Mouse (Mus musculus): ENCODE data around the gene Phc2. TPM values are rescaled to one million over a fixed set of nuclear protein-coding genes. Genes with fewer than 3 reads are reported as not detected.
"Not testable (repeated sequence)": the region's sequence is repeated elsewhere in the genome, so short reads cannot be mapped to it uniquely, and the experiment has no call there.

Gene Phc2
- polyA plus RNA-seq, 3 experiments from 2014 or later = 9.9 to 16.1 (median 15.0) TPM

DNA sequence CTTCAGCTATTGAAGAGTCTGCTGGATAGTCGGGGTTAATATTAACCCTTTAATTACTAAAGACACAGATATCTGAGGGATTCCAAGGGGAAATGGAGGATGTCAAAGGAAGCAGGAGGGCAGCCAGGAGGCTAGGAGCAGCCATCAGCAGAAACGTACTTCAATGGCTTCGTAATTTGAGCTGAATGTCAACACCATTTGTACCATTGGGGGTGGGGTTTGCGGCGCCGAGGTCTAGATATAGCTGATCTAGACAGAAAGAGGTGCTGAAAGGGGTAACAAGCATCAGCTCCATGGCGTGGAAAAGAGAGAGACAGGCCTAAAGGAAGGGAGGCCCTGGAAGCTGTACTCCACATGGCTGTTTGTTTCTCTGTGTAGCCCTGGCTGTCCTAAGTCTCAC, 7.7 kb upstream of the Phc2 start:
- no peak for ATAC-seq

DNA sequence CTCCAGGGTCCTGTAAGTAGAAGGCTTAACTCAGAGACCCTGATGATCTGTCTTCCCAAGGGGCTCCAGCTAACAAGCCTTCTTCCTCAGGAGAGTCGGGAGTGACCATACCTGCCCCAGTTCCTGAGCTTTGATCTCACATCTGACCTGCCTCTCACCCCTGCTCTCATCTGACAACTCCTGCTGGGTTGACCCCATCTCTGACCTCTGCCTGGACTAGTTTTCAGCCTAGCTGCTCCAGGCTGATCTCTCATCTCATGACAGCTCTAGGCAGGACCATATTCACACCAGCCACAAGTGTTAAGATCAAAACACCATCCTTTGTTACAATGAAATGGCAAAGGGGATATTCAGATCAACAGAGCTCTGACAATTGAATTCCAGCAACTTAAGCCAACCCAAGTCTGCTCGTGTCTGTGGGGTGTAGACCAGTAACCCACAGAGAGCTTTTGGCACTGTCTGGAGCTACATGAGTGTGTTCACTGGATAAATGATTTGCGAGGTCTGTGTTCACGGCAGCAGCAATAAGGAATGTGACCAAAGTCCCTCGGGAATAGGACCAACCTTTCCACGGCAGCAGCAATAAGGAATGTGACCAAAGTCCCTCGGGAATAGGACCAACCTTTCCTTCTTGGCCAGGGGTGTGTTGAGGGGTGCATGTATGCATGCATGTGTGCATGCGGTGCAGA, 5.8 kb upstream of the Phc2 start:
- no peak for ATAC-seq

DNA sequence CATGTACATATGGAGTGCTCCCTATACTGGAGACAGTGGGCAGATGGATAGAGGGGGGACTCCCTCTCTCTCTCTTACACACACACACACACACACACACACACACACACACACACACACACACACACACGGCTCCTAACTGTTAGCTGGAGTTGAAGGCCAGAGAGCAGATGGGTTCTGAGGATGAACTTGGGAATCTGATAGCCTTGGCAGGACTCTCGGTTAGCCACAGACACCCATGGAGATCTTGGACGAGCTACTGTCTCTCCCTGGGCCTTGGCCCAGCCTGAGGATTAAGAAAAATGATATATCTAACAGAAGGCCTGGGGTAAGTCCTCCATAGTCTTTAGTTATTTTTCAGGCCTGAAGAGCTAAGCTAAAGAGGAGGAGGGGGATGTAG, 3.0 kb upstream of the Phc2 start:
- no peak for ATAC-seq

DNA sequence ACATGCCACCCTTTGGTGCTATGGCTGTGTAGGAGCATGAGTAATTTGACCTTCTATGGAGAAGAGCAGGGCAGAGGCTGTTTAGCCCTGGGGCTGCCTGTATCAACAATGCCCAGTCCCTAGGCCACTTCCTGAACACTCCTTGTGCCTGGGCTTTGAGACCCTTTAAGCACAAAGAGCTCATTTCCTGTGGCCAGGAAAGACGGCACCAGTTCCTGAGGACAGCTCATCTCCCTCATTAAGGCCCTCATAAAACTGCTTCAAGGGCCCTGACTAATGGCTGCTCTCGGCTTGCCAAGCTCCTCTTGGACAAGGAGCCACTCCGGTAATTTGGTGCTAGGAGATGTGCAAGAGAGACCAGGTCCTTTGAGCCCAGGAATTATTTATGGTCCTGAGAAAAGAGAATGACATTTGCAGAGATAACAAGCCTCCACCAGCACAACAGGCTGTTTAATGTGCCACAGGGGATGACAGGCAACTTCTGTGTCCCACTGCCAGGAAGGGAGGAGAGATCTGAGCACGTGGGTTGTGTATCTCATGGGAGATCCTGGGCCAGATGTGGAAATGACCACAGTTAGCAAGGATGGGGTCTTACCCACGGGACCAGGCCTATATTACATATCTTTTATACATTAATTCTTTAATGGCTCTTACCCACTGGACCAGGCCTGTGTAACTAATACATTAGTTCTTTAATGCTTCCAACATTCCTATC, 1.8 kb upstream of the Phc2 start:
- no peak for ATAC-seq

DNA sequence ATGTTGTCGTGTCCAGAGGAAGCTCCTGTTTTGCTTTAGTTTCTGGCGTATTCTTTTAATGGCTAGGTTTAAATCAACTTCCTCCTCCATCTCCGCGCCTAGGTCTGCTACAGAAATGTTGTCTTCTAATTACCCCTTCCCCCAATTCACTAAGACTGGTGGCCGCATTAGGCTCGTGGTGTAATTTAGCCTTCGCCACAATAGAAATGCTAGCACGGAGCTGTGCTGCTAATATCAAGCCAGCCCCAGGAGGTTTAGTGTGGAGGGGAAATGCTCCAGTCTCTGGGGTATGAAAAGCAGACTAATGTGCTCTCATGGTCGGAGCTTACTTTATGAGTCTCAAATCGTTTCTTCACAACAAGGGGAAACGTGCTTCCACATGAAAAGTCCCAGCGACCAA, 944 bp downstream of the Phc2 start:
- ATAC-seq = no peak

DNA sequence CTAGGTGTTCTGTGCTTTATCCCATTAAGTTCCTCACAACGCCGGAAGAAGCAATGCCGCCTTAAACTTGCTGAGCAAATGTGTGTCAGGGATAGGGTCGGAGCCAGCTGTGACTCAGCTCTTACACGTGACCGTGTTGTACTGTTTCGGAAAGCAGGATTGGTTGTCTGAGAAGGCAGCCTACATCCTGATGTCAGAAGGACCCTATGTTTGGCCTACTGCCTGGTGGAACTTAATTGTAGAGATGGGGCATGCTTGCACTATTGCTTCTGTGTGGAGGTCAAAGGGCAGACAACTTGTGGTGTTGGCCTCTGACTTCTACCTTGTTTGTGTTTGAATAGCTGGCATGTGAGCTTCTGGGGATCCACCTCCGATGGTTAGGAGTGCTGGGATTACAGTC, 5.7 kb downstream of the Phc2 start:
- ATAC-seq = no peak

DNA sequence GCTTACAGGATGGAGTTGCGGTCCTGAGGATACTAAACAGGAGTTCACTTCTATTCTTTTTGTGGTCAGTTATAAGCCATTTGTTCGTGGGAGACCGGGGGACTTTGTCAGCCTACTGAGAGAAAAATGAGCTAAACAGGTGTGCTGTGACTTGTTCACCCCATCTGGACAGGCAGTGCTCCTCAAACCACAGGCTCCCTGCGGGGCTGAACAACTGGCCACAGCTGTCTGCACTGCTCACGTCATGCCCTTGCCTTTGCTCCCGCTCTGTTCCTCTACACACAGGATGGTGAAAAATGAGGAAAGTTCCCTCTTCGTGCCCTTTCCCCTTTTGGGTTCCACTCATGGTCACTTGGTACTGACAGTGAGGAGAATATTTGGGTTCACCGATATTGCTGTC, 6.6 kb downstream of the Phc2 start:
- ATAC-seq = no peak

DNA sequence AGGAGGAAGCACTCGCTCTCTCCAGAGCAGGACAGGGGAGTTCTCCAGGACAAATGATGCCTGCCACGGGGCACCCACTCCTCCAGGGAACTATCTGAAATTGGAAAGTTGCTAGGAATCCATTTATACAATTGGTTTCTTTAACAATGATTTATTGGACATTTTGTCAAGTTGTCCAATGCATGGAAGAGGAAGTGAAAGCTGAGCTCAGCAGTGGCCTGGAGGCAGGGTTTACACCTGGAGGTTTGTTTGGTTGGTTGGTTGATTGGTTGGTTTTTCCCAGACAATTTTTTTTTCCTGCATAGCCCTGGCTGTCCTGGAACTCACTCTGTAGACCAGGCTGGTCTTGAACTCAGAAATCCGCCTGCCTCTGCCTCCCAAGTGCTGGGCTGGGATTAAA, 9.5 kb downstream of the Phc2 start:
- ATAC-seq = no peak

DNA sequence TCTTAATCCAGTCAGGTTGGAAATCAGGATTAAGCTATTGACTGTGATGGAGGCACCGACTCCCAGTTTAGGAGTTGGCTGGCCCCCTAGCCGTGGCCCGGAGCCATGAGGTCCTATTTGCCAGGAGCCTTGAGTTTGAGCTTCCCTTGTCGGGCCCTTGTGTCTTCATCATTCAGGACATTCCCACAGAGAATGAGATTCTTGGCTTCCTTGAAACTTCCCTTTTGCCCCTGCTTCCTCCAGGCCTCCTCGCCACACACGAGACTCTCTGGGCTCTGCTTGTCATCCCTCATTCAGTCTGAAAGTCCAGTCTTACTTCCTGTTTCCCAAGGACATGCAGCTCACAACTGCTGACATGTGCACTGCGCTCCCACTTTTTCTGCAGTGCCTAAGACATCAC, 11.9 kb downstream of the Phc2 start:
- not testable (repeated sequence) for ATAC-seq

DNA sequence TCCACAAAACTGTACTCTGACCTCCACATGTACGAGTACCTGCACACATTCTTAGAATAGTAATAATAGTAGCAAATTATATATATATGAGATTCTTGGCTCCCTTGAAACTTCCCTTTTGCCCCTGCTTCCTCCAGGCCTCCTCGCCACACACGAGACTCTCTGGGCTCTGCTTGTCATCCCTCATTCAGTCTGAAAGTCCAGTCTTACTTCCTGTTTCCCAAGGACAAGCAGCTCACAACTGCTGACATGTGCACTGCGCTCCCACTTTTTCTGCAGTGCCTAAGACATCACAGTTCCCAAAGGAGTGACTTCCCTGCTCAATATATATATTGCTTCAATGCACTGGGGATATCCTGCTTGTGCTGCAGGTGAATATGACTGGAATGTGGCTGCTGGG, 12.7 kb downstream of the Phc2 start:
- not testable (repeated sequence) for ATAC-seq

DNA sequence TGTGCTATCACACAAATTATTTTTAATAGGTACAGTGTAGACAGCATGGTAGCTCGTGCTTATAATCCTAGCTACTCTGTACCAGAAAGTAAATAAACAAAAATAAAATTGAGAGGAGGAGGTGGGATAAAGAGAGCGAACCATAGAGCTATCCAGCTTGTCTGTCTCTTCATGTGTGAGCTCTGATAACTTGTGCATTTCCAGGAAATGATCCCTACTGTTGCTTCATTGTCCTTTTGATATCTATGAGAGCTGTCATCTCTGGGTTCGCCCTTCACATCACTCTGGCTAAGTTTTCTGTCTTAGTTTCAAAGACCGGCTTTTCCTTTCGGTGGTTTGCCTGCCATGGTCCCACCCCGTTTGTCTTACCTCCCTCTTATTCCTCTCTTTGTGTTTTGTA, 14.7 kb downstream of the Phc2 start:
- ATAC-seq = no peak

DNA sequence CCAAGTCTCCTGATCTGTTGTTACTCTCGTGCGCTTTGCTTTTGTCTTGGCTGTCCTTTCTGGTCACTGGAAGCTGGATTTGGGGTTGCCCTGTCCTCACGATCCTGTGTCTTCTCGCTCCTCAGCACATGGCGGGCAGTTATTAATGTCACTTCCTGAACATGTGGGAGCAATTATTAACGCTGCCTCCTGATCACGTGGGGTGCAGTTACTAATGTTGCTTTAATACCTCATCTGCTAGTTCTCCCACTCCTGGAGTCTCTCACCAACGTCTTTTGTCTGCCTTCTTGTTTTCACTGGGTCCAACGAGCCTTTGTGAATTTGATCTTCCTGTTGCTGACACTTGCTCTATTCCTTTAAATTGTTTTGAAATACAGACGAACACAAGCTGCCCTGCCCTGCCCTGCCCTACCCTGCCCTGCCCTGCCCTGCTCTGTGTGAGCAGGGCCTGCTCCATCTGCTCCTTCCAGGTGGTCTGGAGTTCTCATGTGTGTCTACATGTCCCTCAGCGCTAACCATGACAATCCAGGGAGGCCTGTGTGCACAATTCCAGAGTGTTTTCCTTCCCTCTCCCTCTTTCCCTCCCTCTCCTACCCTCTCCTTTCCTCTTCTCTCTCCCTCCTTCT, 16.2 kb downstream of the Phc2 start:
- ATAC-seq = no peak

DNA sequence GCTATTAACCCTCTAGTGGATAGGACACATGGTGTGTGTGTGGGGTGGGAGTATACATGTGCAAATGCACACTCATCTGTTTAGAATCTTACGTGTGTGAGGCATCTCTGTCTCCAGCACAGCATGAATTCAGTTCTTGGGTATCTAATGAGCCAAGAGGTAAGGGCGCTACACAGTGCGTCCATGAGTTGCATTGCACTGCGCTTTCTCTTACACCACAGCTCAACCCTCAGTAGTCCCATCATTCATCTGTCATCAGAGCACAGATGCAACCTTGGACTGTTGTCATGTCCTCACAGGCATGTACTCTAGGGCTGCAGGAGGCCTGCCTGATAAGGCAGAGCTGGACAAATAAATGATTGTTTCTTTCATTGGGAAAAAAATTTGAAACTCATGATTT, 18.0 kb downstream of the Phc2 start:
- ATAC-seq = no peak

DNA sequence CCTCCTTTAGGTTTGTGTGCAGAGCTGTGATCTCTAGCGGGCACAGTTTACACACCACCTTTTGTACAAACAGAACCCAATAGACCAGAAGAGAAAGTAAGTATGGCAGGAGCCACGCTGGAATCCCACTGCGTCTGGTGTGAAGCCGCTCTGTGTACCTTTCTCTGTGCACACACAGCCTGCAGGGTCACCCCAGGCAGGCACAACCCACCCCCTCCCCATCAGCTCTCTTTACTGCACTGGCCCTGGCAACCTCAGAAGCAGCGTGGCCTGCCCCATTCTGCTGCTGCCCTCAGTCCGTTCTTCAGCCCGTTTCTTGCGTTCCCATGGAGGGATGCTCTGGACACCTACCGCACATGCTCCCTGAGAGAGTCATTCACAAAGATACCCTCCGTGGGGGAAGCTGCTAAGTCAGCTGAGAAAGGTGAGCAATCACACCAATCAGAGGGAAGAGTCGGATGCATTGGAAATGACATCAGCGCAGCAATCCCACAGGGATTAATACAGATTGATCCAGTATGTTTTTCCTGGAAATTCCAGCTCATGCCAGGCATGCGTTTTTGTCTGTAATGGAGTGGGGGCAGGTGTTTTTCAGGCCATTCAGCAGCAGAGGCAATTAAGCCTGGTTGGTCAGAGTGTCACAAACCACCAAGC, 24.2 kb downstream of the Phc2 start:
- ATAC-seq = no peak

DNA sequence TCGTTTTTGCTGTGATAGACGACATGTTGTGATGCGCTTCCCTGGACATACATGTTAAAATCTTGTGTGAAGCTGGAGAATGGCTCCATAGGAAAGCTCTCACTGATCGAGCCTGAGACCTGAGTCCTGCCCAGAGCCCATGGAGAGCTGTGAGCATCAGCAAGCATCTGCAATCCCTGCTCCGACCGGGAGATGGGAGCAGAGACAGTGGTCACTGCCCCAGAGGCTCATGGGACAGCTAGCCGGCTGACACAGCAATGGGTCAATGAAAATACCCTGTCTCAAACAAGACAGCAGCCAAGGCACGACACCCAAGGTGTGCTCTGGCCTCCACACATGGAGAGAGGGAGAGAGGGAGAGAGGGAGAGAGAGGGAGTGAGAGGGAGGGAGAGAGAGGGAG, 26.6 kb downstream of the Phc2 start:
- ATAC-seq = no peak

DNA sequence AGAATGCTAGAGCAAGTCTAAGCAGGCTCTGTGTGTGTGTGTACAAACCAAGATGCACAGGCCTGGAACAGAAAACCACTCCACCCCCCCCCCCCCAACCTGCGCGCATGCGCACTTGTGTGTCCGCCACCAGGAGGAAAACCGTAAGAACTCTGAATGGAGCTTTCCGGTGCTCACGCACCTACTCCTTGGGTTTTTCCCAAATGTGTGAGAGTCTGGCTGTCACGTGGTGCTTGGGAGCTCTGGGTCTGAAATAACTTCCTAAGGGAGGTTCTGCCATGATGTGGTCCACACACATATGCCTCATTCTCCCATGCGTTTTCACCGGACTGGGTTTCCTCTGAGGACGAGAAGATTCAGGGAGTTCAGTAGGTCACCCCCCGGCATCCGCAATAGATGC, 27.8 kb downstream of the Phc2 start:
- ATAC-seq = no peak

DNA sequence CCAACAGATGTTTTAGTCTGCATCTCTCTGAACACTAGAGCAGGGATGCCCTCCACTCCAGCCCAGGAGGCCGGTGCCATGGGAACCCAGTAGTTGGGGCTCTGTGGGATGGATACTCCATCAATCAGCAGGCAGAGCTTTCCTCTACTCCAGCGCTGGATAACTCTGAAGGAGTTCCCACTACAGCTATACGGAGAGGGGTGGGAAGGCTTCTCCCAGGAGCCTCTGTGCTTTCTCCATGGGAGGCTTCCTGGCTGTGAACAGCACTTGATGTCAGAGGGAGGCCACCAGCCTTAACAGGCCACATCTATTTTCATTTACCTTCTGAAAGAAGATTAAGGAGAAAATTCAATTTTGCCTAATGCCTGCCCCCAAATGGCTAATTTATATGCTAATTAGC, 29.2 kb downstream of the Phc2 start:
- no peak for ATAC-seq

DNA sequence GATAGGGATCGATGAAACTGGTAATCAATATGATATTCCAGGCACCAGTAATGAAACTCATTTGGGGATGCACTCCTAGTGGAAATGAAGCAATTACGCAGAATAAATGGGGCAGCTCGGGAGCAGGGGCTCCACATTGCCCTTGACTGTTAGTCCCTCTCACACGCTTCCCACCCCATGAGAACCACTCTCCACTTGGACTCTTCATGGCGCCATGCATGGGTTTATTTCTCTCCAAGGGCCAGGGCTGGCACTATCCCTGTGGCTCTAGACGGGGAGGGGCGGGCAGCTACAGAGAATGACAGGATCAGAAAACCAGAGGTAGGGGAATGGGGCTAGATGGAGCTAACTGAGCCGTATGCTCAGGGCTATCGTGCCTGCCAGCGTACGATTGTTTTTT, 29.6 kb downstream of the Phc2 start:
- ATAC-seq = no peak

DNA sequence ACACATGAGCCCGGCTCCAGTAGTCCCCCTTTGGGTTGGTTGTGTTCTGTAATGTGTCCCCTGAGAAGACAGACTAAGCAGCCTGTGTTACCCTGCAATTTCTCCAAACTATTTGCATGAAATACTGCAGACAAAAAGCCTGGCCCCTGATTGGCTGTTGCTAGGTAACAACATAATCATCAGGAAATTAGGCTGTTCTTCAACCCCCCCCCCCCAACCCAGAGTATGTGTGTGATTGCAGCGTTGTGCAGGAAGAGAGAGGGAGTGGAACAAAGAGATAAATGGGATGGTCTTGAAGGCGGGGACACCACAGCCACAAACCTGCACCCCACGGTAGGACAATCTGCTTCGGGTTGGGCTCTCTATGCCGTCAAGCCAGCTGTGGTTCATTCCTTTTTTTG, 34.0 kb downstream of the Phc2 start:
- no peak for ATAC-seq

DNA sequence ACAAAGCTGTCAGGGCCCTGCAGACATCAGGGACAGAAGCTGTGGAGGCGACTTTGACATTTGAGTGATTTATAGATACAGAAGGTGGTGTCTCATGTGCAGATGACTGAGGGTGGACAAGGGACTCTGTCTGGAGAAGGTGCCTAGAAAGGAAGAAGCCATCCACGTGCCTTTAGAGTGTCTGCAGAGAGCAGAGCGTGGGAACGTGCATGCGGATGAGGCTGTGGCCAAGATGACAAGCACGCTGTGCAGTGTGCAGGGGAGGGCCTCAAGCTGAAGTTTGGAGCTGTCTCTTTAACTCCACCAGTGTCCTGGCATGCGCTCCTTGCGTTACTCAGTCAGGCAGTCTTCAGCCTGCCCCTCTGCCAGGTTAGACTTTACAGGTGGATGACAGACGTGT, 34.5 kb downstream of the Phc2 start:
- ATAC-seq = peak; percentile 41

DNA sequence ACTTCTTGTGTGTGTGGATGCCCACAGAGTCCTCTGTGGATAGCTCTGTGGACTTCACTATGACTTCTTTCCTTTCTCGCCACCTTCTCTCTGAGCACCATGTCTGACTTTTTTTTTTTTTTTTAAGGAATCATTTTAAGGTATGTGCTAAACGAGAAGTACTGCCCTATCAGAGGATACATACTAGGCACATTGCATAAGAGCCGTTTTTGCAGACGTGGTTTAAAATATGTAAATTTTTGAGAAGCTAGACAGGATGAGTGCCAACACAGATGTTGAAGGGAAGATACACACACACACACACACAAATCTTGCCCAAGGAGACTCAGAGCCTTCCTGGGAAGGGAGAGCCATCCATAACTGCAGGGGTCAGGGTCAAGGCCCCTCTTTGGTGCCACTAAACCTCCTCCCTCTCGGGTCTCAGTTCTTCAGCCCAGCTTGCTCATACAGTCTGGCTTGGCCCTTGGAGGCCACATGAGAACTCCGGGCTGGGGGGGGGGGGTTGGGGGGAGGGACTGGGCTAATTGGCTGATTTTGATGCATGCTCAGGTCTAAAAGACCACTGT, 35.3 kb downstream of the Phc2 start:
- ATAC-seq = no peak

DNA sequence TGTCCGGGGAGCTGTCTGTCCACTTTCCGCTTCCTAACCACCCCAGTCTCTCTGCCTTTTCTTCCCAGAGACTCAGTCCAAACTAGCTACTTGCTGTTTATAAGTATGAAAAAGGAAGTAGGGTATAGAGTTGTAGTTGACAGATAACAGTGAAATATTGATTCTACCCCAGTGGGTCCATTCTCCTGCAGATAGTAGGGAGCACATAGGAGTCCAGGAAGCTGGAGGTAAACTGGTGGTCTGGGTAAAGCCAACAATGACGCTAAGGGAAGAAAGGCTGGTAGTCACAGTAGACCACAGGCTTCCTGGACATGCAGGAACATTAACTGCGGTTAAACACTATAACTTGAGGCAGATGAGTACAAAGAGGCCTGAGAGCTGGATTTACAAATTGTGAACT, 36.7 kb downstream of the Phc2 start:
- no peak for ATAC-seq

DNA sequence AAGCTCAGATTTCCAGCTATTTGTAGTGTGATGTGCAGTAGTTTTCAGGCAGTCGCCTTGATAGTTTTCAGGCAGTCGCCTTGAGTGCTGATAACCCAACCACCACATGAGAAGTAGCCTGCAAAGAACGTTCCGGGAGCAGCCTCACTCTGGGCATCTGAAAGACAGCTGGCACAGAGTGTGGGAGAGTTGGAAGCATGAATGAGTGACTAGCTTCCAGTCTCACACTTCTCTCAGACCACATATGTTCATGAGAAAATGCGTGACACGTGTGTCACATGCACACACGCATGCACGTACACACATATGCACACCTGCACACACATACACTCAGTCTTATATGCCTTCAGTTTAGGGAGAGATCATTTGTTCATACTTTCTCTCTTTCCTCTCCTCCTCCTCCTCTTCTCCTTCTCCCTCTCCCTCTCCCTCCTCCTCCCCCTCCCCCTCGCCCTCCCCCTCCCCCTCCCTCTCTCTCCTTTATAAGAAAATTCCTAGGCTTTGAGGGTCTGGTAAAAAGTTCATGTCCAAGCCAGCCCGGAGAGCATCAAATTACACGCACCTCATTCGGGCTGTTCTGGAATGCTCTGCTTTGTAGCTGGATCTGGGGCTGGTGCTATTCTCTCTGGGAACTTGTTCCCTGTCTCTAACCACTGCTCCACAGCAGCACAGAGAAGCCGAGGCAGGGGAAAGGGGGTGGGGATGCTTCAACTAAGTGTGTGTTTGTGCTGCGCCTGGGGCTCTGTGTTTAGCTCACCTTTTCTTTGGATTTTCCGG, 37.8 kb downstream of the Phc2 start:
- no peak for ATAC-seq

All from inflammation-experienced regulatory T-cells, adult 6 months (primary cell).